Mouse (Mus musculus) erythroblast, embryonic 14.5 days (primary cell): ENCODE results near the gene Tmem19.

Source experiments
- GATA1 ChIP-seq: IDR thresholded peaks from 2 replicates; pipeline ENCODE4 v1.6.1; 2012; ENCODE audit warnings: low read length, inconsistent platforms, mixed read lengths
- TAL1 ChIP-seq: IDR thresholded peaks from 3 replicates; pipeline ENCODE4 v1.6.1; 2012; ENCODE audit warnings: low read length, inconsistent platforms, mixed read lengths

DNA sequence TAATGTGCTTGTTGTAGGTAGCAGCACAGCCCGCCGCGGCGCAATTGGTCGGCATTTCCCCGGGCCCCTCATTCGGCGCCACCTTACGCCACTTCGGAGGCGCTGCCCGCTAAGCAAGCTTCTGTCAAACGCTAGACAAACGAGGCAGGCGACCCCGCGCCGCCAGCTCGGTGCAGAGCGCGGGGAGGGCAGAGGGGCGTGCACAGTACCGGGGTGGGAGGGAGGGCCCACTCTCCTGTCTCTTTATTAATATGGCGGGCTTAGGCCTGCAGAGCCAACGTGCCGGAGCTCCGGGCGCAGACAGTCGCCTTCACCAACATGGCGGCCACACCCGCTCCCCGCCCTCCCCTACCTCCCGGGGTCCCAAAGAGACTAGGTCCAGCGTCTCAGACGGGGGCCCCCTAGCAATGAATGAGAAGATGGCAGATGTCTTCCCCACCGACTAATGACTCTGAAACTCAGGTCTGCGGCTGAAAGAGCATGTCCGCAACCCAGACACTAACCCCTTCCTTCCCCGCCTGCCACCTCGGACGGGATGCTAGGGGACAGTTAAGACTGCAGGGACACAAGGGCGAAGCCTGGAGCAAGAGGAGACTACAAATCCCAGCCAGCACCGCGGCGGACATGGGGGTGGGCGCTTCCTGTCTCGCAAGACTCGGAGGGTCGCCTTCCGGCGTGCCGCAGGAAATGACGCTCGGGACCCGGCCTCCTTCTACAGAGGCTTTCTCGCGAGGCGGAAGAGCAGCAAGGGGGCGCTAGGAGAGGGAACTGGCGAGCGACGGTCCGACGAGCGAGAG lies 22.1 kb upstream of the Tmem19 start, which contains the start of the genes Thap2 and Zfc3h1:
- TF ChIP-seq TAL1 = no peak
- TF ChIP-seq GATA1 = no peak
